Mouse (Mus musculus) heart, adult 2 months (tissue): ENCODE results near the gene Spred2.

ENCODE experiments used
- CTCF ChIP-seq: fragments of 200-600 bp; IDR thresholded peaks from 2 replicates; pipeline ENCODE4 v1.8.1; 2022; ENCODE audit warnings: antibody characterized with exemption, mild to moderate bottlenecking, moderate library complexity
- POLR2A ChIP-seq: fragments of 200-500 bp; IDR thresholded peaks from 2 replicates; pipeline ENCODE4 v1.6.1; 2011; ENCODE audit warnings: mild to moderate bottlenecking, low read depth, low read length, control low read depth; ENCODE audit not compliant: insufficient read depth

DNA sequence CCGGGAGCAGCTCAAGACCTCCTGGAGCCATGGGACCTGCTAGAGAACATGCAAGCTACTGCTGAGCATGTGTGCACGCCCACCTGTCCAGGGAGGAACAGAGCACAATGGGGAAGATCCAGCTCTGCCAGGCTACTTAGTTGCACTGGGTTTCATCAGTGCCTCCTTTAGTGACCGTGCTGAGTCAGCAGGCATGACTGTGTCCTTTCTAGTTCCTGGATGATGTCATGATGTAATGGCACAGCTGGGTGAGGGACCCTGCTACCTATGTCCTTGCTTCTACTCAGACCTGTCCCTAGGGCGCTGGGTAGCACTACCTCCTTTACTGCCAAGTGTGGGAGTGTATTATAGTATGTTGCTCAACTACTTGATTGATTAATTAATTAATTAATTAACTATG is 113.6 kb downstream of the Spred2 start:
- no peak for TF ChIP-seq CTCF
- TF ChIP-seq POLR2A = no peak
